Mouse (Mus musculus) urinary bladder, adult 18-20 months (tissue): ENCODE data around the gene Ece1.
"Not testable (repeated sequence)": the region's sequence is repeated elsewhere in the genome, so short reads cannot be mapped to it uniquely, and the experiment has no call there.

Experiments used
- DNase-seq, 2 experiments: peaks; one replicate each; pipeline ENCODE4 v3.0.0; 2022; ENCODE audit warnings: low spot score in 2 of 2, mixed read lengths in 2 of 2

Gene Ece1

DNA sequence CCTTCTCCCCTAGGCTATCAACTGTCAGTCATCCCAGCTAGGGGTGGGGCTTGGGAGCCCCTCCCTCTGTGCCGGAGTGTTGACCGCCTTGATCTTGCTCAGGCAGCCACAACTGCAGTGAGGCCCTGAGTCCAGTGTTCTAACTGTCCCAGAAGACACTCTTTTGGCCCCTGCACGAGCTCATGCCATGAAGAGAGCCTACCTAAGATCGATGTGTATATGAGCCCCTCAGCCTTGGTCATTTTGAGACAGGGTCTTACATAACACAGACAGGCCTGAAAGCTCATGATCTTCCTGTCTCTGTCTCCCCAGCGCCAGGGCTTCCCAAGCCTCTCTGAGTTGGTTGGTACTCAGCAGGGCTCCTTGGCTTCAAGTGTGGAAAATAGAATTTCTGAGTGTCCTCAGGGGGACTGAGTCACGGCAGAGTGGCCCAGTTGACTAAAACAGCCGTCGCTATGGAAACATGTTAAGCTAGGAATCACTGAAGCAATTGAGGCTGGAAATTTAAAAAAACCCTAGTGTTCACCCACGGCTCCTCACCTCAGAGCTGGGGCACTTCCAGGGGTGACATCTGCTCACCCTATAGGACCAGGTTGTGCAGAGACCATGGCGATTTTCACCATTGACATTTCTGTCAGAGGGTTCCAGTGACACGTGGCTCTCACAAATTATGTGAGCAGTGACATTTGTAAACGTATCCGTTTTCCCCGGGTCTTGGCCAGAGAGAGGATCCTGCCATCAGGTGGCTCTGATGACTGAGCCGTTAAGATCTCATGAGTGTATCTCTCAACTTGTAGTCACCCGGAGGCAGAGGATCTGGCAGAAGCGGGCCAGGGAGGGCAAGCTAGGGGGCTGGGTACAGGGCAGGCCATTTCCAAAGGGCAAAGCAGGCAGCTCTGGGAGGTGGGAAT lies 80.1 kb downstream of the Ece1 start:
- no peak for DNase-seq

DNA sequence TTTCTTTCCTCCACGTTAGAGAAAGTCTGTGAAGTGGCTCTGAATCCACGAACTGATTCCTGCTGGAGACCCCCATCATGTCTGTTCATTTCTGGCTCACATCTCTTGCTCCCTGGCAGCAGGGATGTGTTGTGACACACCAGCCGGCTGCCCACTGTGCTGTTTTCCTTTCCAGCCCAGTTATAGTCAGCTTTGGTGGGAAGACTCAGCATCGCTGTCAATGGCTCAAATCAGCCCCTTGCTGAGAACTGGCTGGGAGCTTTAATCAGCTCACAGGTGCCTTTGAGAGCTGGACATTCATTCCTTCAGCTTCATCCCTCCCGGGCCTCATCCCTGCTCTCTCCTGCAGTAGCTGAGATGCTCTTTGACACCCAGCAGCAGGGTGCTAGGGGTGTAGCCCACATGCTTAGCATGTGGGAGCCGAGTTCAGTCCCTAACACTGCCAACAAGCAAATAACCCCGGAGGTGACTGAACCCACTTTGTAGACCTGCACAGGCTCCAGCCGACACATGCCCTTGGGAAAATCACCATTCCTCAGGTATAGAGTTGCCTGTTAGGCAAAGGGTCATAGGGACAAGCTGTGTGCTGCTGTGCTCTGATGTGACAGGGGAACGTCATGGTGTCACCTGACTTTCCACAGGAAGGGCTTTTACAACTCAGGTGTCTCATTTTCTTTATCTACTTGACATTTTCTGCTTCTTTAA lies 80.9 kb downstream of the Ece1 start:
- DNase-seq = no peak

DNA sequence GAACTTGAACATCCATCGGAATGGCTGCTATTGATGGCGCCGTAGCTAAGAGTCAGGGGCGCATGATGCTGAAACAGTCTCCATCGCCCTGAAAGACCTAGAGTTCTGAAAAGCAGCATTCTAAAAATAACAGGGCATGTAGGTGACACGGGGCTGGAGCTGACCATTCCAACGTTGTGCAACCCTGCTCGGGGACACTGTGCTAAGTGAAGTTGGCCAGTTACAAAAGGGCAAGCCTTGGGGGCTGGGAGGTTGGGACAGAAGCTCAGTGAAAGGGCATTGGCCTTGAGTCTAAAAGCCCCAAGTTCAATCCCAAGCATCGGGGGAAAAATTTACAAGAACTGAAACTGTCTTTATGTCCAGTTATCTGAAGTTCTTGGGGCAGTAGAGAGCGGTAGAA lies 81.5 kb downstream of the Ece1 start:
- no peak for DNase-seq

- no peak for DNase-seq
Measured at GRCm38 (mm10) chr4:137945376-137945775, 83.3 kb downstream of the Ece1 start.

DNA sequence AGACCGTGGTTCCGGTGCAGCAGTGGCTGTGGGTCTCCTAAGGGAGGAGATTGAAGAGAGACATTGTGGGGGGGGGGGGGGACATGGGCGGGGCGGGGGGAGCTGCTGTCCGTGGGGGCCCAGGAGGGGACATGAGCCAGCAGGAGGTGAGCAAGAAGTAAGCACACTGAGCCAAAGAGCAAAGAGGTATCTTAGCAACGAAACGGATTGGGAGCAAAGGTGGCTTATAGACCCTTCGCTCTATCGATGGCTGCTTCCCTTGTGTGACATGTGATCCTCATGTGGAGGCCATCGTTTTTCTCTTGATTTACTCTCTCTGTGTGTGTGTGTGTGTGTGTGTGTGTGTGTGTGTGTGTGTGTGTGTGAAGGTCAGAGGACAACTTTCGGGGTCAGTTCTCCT lies 84.4 kb downstream of the Ece1 start:
- no peak for DNase-seq

DNA sequence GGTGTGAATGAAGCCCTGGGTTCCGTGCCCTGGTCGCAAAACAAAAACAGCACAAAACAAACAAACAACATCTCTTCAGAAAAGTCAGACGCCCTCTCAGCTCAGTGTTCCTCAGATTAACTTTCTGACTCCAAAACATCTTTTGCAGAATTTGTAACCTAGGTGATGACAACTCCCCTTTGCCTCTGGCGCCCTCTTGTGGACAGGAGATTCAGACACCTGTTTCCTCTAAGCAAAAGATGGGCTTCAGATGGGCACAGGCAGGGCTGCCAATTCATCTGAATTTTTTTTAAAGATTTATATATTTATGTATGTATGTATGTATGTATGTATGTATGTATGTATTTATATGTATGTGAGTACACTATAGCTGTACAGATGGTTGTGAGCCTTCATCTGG lies 90.8 kb downstream of the Ece1 start:
- peak; percentile 58 to 70 for DNase-seq

DNA sequence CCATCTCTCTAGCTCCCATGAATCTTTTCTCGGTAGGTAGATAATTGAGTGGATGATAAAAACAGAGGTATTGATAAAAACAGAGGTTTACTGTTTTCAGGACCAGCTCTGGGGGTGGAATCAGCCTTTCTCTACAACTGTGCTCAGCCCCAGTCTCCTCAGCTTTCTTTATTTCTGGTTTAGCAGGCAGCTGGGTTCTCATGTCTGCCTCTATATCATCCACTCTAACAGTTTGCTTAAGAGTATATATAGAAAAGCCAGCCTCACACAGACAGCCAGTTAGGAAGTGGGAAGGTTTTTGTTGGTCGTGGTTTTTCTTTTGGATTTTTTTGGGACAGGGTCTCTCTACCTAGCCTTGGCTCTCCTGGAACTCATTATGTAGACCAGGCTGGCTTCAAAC lies 92.1 kb downstream of the Ece1 start:
- no peak for DNase-seq

DNA sequence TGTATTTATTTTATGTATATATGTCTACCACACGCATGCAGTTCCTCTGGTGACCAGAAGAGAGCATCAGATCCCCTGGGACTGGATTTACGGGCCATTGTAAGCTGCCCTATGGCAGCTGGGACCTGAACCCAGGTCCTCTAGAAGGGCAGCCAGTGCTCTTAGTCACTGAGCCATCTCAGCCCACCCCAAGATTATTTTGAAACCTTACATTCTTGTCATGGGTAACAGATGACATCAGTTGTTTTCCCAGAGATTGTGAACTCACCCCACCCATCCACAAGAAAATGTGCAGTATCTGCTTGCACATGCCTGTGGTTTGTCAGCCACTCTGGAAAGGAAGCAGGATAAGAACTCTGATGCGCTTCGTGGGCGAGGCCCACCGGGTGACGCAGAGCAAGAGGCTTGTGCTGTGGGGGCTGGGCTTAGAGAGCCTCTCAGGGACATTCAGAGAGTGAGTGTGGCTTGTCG lies 92.9 kb downstream of the Ece1 start:
- DNase-seq = peak in 1 of 2 experiments; percentile 73

- no peak for DNase-seq
Measured at GRCm38 (mm10) chr4:137956260-137956659, 94.2 kb downstream of the Ece1 start.

DNA sequence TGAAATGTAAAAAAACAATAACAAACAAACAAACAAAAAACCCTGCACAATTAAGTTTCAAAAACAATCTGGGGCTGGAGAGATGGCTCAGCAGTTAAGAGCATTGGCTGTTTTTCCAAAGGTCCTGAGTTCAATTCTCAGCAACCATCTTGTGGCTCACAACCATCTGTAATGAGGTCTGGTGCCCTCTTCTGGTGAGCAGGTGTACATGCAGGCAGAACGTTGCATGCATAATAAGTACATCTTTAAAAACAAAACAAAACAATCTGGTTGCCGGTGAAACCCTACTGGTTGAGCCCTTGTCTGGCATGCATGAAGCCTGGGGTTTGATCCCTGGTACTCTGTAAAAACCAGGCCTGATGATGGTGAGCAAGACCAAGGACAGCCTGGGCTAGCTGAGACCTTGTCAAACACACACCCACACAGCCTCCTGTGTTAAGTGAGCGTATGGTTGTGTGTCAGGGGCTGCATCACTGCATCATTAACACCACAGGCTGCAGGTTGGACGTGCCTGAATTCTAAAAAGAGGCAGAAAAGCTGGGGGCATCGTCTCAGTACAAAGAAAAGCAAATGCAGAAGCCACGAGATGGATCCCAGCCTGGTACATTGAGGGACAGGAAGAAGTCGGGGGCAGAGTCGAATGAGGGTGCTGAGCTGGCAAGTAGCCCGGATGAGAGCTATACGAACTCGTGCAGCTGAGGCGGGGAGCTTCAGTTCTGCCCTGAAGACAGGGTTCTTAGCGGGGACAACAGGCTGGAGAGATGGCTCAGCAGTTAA lies 98.0 kb downstream of the Ece1 start:
- no peak for DNase-seq

DNA sequence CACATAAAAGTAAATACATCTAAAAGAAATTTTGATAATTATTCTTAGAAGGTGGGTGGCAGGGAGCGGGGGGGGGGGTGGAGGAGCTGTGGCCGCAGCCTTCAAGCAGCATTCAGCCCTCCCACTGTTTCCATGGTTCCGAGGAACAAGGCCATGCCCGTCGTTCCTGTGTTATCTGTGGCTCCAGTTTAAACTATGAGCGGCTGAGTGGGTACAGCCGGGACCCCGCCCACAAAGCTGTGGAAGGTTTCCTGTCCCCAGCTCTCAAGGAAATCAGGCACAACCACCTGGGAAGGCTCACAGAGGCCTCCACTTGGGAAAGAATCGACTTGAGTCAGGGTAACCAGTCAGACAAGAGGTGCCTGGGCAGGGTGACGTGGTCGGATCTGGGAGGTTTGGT lies 98.7 kb downstream of the Ece1 start:
- DNase-seq = no peak

GRCm38 (mm10) chr4:137962643-137963350 lies 100.8 kb downstream of the Ece1 start:
- no peak for DNase-seq

DNA sequence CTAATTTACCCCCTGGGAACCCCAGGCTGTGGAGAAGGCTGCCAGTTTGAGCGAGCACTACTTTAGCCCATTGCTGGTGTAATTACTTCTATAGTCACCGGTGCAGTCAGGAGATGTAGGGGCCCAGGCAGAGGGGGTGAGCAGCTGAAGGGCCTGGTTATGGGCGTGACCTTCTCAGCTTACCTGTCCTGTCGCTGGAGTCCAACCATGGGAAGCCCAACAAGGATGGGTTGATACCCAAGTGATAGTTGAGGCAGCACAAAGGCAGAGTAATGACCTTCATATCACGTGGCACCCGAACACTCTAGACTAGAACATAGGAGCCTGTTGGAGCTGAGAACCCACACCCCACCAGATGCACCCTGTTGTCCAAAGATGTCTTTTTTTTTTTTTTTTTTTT lies 101.4 kb downstream of the Ece1 start:
- no peak for DNase-seq

DNA sequence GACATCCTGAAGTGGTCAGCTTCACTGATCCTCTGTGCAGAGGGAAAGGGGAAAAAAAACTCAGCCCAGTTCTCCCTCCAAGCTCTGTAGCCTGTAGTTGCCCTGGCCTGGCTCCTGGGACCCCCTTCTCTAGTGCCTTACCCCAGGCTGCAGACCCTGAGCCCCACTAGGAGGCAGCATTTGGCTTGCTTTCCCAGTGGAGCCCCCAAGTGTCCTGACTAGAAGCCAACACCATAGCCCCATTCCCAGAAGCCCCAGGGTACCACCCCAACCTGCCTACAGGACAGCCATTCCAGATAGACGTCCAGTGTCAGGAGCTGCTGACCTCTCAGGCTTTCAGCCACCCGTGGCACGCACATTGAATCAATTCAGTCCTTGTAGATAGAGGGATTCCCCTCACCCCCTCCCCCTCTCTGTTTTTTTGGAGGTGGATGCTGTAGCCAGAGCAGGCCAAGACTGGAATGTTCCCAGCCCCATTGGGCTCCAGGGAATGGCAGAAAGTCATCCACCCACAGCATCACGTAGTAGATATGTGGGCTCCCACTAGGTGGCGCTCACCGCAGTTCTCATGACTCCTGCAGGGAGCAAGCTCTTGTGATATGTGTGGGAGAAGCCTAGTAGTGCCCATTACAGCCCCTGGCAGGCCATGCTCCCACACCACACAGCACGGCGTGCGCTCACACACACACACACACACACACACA lies 102.0 kb downstream of the Ece1 start:
- peak; percentile 65 to 66 for DNase-seq

DNA sequence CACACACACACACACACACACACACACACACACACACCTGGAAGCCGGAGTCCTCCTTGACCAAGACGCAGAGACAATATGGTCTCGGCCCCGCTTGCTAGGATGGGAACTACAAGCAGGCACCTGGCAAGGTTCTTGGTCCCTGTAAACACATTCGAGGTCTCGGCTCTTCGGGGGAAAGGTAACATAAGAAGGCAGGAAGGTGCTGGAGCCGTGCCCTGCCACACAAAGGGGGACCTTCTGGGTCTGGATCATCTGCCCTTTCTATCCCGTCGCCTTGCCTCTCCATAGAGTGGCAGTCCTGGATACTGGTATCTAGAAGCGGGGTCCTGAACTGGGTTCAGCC lies 102.5 kb downstream of the Ece1 start:
- DNase-seq = no peak

- DNase-seq = peak in 1 of 2 experiments; percentile 25
Measured at GRCm38 (mm10) chr4:137968203-137968602, 106.2 kb downstream of the Ece1 start.

DNA sequence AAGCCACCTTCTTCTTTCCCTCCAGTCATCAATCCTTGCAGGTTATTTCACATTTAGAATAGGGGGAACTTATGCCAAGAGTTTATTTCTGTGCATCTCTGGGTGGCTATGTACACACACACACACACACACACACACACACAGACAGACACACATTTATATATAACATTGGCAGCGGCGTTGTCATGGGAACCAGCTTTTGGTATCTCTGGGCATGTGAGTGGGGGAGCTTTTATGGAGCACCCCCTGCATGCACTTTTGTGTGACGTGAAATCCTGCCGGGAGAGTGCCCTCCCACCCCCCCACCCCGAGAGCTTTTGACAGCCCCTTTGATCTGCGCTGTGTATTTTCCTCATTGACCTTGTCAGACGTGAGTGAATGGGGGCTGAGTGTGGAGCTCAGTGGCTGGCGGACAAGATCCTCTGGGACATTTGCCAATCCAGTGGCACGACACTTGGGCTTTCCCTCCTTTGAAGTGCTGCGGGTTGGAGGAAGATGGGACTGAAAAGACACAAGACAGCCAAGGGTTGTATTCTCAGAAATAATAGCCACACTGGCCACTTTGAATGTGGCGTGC lies 108.7 kb downstream of the Ece1 start:
- DNase-seq = not testable (repeated sequence)

DNA sequence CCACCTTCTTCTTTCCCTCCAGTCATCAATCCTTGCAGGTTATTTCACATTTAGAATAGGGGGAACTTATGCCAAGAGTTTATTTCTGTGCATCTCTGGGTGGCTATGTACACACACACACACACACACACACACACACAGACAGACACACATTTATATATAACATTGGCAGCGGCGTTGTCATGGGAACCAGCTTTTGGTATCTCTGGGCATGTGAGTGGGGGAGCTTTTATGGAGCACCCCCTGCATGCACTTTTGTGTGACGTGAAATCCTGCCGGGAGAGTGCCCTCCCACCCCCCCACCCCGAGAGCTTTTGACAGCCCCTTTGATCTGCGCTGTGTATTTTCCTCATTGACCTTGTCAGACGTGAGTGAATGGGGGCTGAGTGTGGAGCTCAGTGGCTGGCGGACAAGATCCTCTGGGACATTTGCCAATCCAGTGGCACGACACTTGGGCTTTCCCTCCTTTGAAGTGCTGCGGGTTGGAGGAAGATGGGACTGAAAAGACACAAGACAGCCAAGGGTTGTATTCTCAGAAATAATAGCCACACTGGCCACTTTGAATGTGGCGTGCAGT lies 112.9 kb downstream of the Ece1 start:
- not testable (repeated sequence) for DNase-seq

- not testable (repeated sequence) for DNase-seq
Measured at GRCm38 (mm10) chr4:137979066-137979644, 117.1 kb downstream of the Ece1 start.

GRCm38 (mm10) chr4:137982869-137983268 lies 120.8 kb downstream of the Ece1 start:
- DNase-seq = no peak
